Mouse (Mus musculus): Measurements from ENCODE around the gene Pias1.

GRCm38 (mm10) chr9:62834906-62835305, 152.8 kb downstream of the Pias1 start:
- no peak for TF ChIP-seq CTCF (conservative IDR thresholded peaks at IDR 0.05; ENCODE audit: low read length)
- no peak for TF ChIP-seq NANOG (IDR thresholded peaks at IDR 0.05; ENCODE audit: borderline replicate concordance, low read length)
- TF ChIP-seq POU5F1 (IDR thresholded peaks at IDR 0.05; ENCODE audit: borderline replicate concordance, low read length) = no peak

Data from E14TG2a.4 (cell line).